Mouse (Mus musculus) ovary, adult 2 months (tissue): Measurements from ENCODE around the gene Zfp113. TPM values are rescaled to one million over a fixed set of nuclear protein-coding genes. Genes with fewer than 3 reads are reported as not detected.

Experiments used
- polyA plus RNA-seq: library from polyadenylated mRNA; depleted of rRNA; stranded (reverse); fragments of >200 nt; gene quantifications from 2 replicates; pipeline ENCODE4 v1.2.3, GENCODE M21; 2012; rRNA removed

The Zfp113 gene
- 2.9 and 3.4 TPM in 2 replicates for polyA plus RNA-seq

DNA sequence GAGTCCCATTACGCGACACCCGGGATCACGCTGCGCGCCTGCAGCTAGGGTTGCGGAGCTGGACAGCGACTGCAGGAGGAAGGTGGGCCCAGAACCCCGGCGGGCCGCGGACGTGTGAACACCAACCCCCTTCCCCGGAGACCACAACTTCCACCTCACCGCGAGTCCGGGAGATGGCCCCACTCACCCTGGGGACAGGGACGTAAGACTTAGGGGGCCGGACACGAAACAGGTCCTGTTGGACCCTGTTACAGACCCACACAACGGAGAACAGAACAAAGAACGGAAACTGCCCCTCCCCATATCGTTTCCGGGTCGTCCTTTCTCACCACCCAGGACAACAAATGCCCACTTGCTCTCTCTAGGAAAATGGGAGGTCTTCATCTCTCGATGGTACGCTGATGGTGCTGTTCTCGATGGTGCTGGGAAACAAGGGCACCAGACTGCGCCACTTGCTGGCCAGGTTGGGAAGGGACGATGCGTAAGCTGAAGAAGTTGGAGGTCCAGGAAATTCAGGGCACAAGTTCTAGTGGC is at the start of gene Zfp113:
TSS of gene Zfp113 (minus strand) at position 302 of the 534 bp plus-strand sequence.

DNA sequence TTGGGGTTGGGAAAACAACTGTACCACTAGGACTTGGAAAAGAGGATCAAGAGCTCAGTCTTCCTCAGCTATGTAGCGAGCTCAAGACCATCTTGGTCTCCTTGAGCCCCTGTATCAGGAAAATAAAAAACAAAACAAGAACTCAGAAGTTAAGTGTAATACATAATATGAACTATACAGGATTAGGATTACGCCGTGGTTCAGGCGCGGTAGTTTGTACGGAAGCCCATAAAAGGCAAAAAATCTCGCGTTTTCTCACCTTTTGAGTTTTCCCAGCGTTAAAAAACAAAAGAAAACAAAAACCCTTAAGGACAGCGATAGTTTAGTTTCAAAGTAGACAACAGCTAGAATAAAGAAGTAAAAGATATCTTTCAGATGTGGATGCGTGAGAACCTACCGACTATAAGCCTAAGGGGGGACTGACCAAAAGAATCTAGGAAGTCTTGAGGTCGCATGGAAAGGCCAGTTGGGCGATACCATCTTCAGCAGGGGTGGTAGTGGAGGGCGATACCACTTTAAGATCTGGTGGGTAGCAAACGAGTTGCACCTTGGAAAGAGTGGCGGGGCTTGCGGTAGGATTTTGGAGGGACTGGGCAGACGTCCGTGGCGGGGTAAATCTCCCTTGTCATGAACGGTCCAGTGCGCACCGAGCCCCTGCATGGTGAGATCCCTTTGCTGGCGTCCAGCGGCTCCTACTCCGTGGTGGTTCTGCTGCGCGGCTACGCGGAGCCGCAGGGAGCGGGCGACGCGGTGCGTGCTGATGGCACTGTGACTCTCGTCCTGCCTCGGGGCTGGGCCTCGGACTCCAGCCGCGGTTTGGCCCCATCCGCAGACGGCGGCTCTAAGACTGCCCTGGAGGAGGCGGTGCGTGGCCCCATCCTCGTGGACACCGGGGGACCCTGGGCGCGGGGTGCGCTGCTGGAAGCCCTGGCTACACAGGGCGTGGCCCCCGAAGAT is 38.5 kb upstream of the Zfp113 start, which contains the start of gene Mblac1:
TSS of gene Mblac1 (plus strand) at position 544 of the 957 bp plus-strand sequence.

DNA sequence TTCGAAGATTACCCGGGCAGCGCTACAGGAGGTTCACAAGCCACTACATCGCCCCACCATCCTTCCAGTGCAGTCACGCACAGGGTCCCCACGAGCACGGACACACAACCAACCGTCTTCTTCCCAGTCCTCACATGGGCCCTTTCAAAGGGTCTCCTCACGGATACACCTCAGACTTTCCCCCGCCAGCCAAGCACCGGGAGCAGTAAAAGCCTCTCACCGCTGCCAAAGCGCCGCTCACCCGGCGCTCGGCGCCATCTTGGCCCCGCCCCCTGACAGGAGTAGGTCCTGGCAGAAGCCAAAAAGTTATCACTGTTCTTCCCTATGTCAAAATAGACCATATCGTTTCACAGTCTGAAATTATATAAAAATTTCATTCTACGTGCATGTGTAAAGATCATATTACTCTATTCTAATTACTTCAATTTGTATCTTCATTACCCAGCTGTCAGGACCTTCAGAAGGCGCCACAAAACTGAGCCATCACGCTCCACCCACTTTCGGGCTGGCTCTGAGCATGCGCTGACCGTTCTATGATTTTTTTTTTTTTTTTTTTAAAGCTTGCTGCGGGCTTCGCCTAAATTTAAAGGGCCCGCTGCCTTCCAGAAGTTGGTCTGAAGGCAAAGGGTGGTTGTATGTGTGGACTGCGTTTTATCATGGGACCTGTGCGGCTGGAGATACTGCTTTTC is 31.6 kb upstream of the Zfp113 start, which contains the start of the genes Taf6 and Cnpy4:
TSS of gene Taf6 (minus strand) at position 502 of the 689 bp plus-strand sequence.
TSS of gene Cnpy4 (plus strand) at position 536 of the 689 bp plus-strand sequence.

DNA sequence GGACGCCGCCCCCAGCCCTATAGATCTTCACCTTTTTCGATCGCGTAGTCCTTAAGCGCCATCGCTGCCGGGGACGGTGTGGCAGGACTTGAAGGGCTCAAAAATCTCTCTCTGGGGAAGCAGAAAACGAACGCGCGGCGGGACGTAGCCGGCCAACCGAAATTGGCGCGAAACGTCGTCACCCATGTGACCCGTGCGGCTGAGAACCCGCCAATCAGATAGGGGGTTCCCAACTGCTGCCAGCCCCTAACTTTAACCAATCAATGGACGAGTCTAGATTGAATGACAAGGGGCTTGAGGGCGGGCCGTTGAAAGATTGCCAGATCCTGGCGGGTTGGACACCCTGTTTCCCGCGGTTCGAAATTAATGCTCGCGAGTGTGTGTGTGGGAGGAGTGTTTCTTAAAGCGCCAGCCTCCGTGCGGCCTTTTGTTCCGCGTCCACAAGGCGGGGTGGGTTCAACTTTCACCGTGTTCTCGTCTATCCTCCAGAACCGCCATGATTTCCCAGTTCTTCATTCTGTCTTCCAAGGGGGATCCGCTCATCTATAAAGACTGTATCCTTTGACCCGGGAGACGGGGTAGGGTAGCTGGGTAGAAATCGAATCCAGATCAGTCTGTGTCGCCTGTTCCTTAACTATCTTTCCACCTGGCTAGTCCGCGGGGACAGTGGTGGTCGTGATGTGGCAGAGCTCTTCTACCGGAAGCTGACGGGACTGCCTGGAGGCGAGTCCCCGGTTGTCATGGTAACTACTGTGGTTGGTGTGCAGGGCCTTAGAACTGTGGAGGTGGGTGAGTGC is 16.3 kb upstream of the Zfp113 start, which contains the start of the genes Ap4m1 and Mcm7:
TSS of gene Ap4m1 (plus strand) at position 308 of the 797 bp plus-strand sequence.
TSS of gene Mcm7 (minus strand) at position 728 of the 797 bp plus-strand sequence.

DNA sequence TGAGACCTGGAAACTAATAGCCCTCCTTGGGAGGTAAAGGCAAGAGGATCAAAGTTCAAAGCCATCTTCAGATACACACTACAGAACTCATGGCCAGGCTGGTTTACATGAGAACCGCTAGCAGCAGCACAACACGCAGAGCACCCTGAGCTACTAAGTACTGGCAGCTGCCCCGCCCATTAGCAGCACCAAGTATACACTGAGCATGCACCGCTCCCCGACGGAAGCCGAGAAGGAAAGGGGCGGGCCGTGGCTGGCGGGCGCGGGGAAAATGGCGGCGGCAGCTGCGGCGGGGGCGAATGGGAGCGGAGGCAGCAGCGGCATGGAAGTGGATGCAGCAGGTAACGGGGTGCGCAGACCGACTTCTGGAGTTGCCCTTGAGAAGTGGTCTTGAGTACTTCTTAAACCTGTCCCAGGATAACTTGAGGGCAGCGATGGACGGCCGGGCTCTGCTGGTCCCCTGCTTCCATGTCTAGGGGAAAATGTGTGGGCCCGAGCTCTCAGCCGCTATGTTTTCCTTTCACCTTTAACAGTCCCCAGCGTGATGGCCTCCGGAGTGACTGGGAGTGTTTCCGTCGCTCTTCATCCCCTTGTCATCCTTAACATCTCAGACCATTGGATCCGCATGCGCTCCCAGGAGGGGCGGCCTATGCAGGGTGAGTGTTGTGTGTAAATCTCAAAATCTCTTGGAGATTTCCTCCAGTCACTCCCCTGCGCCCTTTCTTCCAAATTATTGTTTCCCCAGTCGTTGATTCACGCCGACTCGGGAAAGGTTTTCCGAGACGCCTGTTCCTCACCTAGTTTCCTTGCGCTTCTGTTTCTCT is 5.5 kb upstream of the Zfp113 start, which contains the start of gene Cops6:
TSS of gene Cops6 (plus strand) at position 230 of the 824 bp plus-strand sequence.

DNA sequence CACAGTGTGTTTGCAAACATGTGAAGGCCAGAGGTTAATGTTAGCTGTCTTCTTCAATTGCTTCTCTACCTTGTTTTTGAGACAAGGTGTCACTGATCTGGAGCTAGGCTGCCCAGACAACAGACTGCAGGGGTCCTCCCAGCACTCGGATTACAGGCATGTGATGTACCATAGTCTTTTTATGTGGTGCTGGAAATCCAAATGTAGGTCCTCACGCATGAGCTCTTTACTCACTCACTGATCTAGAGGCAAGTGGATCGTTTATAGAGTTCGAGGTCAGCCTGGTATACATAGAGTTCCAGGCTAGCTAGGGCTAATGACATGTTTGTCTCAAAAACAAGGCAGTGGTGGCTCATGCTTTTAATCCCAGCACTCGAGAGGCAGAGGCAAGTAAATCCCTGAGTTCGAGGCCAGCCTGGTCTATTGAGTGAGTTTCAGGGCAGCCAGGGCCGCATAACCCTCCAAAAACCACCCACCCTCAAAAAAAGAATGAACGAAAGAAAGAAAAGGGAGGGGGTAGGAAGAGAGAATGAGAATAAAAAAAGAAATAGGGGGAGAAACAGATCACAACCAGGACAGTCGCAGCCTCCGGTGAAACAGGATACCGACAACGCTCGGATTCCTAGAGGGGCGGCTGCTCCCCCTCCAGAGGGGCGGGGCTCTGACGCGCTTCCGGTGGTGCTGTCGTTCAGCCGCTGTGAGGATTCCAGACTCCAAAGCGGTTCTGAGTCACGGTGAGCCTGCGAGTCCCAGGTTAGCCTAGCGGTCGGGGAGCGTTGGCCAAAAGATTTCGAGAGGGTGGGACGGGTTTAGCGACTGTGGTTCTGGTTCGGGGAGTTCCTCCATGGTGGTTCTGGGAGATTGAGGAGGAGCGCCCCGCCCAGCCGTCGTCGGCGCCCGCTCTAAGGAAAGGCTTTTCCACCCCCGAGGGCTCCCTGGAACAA is 39.0 kb downstream of the Zfp113 start, which contains the start of gene Zscan21:
TSS of gene Zscan21 (plus strand) at position 649 of the 944 bp plus-strand sequence.

Other genes starting within 250 kb of the Zfp113 start
- 0.05 TPM in 1 of 2 replicates, not detected in the other for gene Cyp3a13, start 234.1 kb downstream of the Zfp113 start, polyA plus RNA-seq
- gene Gjc3, start 192.6 kb downstream of the Zfp113 start, polyA plus RNA-seq: 0.33 and 0.73 TPM in 2 replicates
- gene Azgp1, start 174.2 kb downstream of the Zfp113 start, polyA plus RNA-seq: 0.31 and 0.41 TPM in 2 replicates
- not detected in 2 replicates for gene Smok3a, start 134.5 kb downstream of the Zfp113 start, polyA plus RNA-seq
- gene Smok3b, start 134.3 kb downstream of the Zfp113 start, polyA plus RNA-seq: not detected in 2 replicates
- not detected in 2 replicates for gene Smok3c, start 102.5 kb downstream of the Zfp113 start, polyA plus RNA-seq
- 3.8 and 6.3 TPM in 2 replicates for gene Zkscan1, start 70.7 kb downstream of the Zfp113 start, polyA plus RNA-seq
- gene Zscan21, start 38.8 kb downstream of the Zfp113 start, polyA plus RNA-seq: 11.9 and 13.3 TPM in 2 replicates
- gene Cops6, start 5.3 kb upstream of the Zfp113 start, polyA plus RNA-seq: 71.0 and 103 TPM in 2 replicates
- gene Ap4m1, start 16.3 kb upstream of the Zfp113 start, polyA plus RNA-seq: 43.5 and 46.7 TPM in 2 replicates
- 47.9 and 68.6 TPM in 2 replicates for gene Mcm7, start 16.7 kb upstream of the Zfp113 start, polyA plus RNA-seq
- gene Taf6, start 31.7 kb upstream of the Zfp113 start, polyA plus RNA-seq: 74.1 and 120 TPM in 2 replicates
- 3.6 and 5.5 TPM in 2 replicates for gene Cnpy4, start 31.7 kb upstream of the Zfp113 start, polyA plus RNA-seq
- 13.3 and 13.7 TPM in 2 replicates for gene Mblac1, start 38.6 kb upstream of the Zfp113 start, polyA plus RNA-seq
- gene Nxpe5, start 70.2 kb upstream of the Zfp113 start, polyA plus RNA-seq: 1.2 and 1.5 TPM in 2 replicates
- gene Lamtor4, start 99.7 kb upstream of the Zfp113 start, polyA plus RNA-seq: 194 and 210 TPM in 2 replicates
- 74.3 and 81.7 TPM in 2 replicates for gene BC037034, start 108.3 kb upstream of the Zfp113 start, polyA plus RNA-seq
- gene Gal3st4, start 117.1 kb upstream of the Zfp113 start, polyA plus RNA-seq: 1.1 and 1.8 TPM in 2 replicates
- not detected in 2 replicates for gene Gm43720, start 124.2 kb upstream of the Zfp113 start, polyA plus RNA-seq
- gene Gpc2, start 124.3 kb upstream of the Zfp113 start, polyA plus RNA-seq: 14.6 and 20.1 TPM in 2 replicates
- gene Stag3, start 124.5 kb upstream of the Zfp113 start, polyA plus RNA-seq: 1.4 and 2.9 TPM in 2 replicates
- gene Pvrig, start 186.2 kb upstream of the Zfp113 start, polyA plus RNA-seq: 0.19 and 0.22 TPM in 2 replicates